Mouse (Mus musculus): ENCODE measurements at regions not wholly inside any gene's neighbourhood (a gene's known extent, or its start where the extent isn't known, plus 50 kb on each side); places are given as distances from the start of the nearest gene placed in this dataset.
A peak's percentile ranks its signal among the peaks of the same experiment; 100 is the strongest.
"Not testable (repeated sequence)": the region's sequence is repeated elsewhere in the genome, so short reads cannot be mapped to it uniquely, and the experiment has no call there.

DNA sequence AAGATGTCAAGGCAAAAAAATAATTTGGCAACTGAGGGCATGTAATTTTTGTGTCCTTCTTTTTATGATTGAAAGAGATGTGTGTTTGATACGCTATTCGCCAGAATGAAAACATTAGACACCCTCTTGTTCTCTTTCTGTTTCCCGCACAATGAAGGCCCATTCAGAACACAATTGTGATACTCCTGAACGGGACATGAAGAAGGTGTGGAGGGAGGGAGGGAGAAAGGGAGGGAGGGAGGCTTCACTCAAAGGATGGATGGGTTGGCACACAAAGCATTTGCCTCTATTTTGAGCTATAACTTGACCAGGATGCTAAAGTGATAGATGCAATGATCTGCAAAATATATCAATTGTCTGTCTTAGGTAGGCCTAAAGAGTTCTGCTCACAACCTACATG lies 132.0 kb upstream of the Kiz start:
- DNase-seq (ENCODE audit: low read depth, low spot score), result no peak

DNA sequence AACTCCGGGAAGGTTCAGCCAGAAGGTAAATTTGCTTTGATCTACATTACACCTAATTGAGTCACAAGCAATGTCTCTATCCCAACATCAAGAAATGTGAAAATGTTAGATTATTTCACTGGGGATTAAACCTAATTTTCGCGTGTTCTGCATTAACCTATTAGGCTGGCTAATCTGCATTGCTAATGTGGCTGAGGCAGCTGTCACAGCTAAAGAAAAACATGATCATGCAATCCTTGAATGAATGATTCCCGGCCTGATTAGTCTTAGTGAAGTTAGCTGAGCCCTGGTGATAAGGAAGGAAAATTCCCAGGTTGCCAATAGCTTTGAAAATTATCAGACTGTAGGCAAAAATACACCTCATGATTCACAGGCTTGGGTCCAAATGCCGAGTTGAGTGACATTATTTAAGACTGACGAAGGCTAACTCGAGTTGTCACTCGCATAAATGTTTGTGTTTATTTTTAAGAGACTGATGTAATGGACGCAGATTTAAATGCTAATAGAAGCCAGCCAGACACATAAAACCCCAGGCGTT lies 131.5 kb upstream of the Kiz start:
- no peak for DNase-seq (ENCODE audit: low read depth, low spot score)

DNA sequence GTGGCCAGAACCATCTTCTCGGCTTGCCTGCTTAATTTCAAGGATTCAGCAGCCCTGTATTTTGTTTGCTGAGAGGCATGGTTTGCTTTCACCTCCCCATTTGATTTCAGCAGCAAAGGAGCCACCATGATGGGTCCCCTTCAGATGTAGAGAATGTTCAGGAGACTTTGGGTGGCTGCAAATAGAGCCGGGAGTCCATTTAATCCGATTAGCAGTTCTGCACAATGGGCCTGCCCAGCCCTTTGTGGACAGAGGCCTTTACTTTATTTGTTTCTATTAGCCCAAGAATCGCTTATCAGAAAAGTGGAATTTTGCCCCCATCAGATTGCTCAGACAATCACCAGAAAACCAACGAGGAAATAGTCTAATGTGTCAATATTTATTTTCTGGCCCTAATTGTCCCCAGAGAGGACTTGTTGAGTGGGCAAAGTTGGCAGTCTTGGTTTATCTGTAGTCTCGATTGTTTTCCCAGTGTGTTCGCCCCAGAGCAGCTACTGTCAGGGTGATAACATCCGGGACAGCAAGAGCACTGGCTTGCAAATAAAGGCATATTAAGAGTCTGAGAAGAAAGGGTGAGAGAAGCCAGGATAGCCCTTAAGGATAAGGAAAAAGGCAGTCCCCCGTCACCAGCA lies 130.6 kb upstream of the Kiz start:
- no peak for DNase-seq (ENCODE audit: low read depth, low spot score)

DNA sequence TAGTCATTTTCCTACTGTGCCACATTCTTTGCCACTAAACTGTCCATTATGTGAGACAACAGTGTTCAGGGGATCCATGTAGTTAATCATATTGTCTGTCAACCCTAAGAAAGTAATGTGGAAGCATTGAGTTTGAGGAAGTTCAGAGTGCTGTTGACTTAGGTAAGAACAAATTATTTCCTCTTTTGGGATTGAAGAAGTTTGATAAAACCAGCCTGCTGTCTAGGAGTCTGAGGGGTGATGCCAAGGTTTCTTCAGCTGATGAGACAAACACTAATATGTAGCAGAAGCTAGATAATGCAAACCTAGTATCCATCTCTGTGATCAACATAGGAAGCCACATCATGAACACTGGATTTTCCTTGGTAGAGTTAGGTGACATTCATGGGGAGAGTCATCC lies 127.0 kb upstream of the Kiz start:
- DNase-seq (ENCODE audit: low read depth, low spot score), result no peak

DNA sequence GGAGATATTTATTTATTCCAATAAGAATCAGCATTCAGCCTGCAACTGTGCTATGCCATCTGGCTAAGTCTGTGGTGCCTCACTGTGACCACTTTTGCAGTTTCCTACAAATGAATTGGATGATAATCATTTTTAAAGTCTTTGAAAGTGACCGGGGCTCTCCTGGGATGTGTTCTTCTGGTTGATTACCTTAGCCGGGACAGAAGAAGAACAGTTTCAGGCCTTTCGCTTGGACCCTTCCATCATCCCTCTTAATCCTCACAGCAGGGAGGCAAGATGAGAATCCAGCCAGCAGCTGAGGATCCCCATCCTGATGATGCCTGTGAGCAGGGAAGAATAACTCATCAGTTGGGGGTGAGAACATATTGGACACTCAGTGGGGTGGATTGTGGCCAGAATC lies 124.6 kb upstream of the Kiz start:
- DNase-seq (ENCODE audit: low read depth, low spot score), result no peak

DNA sequence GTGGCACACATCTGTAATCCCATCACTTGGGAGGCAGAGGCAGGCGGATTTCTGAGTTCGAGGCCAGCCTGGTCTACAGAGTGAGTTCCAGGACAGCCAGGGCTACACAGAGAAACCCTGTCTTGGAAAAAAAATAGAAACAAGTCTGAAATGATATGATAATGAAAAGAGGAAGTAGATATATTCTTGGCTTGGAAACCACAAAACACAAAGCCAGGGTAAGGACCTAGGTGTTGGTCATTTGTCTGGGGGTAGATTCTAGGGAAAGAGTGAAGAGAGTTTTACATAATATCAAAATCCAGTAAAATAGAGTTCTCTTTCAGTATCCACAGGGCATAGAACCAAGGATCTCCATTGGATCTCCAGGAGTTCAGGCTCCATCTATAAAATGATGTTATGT lies 122.8 kb upstream of the Kiz start:
- DNase-seq (ENCODE audit: low read depth, low spot score), result not testable (repeated sequence)

DNA sequence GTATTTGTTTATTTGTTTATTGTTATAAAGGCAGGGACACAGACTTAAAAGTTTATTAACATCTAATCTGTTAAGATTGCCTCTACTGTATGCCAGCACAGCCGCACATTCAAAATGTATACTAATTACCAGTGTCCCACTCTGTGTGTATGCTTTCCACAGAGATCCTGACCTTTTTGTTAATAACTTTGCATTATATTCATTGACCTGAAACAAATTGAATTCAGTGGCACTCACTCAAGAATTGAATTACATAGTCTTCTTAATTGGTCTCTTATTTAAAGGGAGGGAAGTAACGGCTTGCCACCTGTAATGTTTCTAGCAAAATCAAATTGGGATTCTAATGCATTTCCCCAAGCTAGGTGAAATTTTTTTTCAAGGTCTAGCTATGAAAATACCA lies 111.3 kb upstream of the Kiz start:
- DNase-seq (ENCODE audit: low read depth, low spot score), result no peak

DNA sequence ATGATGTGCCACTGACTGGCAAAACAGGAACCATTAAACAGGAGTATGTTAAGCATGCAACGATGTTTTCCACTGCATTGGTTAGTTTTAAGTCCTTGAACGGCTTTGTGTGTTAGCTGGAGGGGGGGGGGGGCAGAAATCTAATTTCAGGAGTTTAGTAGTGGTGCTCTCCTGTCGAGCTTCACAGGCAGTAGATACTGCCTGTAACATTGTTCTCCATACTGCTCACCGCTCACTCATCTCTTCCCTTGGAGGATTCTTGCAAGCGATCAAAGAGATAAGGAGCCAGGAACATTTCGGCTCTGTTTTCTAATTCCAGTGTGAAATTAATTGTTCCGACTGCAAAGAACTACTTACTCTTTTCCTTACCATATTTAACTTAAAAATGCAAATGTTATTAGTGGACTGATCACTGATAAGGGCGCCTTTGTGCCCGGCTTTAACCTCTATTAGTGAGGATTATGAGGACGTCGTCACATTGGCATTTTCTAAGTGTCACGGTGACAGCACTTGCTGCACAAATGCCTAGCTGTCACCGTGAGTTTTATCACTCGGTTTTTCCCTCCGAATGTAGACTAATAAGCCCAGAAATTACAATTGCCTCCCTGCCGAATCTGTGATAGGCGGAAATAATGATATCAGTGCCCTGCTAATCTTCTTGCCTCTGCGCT lies 110.5 kb upstream of the Kiz start:
- DNase-seq (ENCODE audit: low read depth, low spot score), result no peak

DNA sequence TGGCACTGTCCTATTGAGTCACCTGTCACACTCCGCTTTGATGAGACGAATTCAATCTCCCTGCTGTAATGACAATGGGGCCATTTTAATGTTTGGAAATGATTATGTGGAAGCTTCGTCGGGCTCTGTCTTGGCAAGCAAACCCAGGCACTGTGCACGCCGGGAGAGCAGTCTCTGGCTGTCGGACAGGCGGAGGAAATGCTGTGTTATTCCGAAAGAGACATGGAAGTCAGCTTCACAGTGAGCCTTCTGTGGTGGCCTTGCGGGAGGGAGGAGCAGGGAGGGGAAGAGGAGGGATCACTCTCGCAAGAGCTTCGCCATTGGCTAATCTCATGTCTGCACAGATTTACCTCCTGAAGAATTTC lies 110.0 kb upstream of the Kiz start:
- DNase-seq (ENCODE audit: low read depth, low spot score), result no peak

DNA sequence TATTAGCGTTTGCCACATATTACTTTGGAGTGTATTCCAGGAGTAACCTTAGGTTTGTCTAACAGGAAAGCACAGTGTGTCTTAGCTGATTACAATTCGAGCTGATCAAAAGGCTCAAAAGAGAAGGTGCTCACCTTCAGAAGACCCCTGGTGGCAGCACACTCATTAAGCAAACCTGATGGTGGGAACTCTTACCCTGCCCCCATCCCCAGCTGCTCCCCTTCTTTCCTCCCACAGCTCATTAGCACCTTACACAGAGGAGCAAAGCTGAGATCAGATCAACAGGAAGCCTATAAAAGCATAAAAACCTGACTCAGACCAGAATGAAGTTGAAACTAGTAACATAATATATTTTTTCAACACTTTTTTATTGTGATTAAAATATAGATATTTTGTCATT lies 101.7 kb upstream of the Kiz start:
- DNase-seq (ENCODE audit: low read depth, low spot score), result no peak

DNA sequence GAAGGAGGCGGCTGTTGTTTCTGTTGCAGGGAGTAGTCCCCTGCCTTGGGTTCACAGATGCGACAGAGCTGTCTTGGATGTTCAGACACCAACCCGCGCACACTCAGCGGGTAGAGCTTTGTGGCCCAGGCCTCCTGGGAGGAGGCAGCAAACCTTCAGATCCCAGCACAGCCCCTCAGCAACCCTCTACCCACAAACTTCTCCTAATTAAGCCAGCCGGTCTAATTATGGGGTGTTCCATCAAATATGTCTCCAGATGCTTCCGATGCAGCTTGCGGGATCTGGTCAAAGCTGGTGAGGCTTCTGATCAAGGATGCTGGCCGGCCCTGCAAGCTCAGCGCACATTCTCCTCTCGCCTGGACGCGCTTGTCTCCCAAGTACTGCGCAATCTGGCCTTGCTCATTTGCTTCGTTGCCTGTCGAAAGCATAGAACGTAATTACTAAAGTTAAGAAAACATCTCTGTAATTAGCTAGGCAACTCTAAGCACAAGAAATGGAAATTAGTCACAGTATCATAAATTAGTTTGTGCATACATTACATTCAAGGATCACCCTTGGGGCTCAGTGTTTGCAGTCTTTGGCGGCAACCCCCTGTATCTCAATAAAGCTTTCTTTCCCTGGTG lies 92.0 kb upstream of the Kiz start:
- DNase-seq (ENCODE audit: low read depth, low spot score), result no peak

DNA sequence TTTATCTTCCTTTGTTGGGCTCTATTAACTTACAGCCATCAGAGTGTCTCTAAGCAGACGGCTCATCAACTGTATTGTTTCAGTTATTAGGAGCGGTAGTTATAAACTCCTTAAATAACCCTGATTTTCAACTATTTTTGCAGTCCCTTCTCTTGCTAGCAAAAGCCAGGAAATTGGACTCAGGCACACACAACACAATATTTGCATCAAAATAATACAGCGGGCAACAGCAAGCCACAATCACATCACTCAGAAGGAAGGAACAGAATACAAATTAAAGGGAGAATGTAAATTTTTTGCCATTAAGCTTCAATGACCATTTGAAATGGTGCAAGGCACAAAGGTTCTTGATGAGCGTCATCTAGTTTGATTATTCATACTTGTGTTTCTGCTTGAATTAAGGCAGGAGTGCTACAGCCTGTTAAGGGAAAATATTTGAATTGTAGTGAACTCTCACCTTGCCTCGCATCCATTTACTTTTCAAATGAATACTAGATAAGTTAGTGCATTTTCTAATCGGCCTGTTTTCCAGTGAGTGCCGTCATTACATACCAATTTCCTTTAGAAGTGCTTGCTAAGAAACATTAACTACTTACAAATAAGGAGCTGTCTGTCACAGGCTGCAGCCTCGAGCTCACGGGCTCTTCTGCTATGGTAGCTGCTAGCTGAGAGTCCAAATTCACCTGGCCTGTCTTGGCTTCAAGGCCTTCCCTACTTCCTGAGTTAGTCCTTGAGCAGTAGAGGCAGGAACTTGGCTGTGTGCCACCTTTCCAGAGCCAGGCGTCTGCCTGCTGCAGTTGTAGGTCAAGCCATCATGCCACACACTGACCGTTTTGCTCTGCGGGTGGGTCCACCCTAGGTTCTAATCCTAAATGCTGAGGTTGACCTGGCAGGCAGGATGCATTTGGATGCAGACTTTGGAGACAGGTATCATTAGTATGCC lies 91.1 kb upstream of the Kiz start:
- DNase-seq (ENCODE audit: low read depth, low spot score), result no peak

DNA sequence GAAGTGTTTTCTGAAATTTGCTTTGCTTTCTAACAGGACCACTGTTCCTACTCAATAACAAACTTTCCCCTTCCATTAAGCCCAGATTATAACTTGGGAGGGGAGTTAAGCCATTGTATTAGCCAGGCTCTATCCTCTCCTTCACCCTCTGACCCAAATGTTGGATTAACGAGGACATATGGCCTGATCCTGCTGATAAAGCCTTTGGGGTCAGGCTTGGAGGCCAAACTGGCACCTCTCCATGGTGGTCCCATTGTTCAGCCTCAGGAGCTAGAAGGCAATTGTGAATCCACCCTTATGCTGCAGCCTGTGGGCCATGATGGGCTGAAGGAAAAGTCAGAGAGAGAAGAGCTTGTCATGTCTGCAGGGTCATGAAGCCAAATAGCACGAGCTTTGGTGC lies 80.8 kb upstream of the Kiz start:
- DNase-seq (ENCODE audit: low read depth, low spot score), result no peak

DNA sequence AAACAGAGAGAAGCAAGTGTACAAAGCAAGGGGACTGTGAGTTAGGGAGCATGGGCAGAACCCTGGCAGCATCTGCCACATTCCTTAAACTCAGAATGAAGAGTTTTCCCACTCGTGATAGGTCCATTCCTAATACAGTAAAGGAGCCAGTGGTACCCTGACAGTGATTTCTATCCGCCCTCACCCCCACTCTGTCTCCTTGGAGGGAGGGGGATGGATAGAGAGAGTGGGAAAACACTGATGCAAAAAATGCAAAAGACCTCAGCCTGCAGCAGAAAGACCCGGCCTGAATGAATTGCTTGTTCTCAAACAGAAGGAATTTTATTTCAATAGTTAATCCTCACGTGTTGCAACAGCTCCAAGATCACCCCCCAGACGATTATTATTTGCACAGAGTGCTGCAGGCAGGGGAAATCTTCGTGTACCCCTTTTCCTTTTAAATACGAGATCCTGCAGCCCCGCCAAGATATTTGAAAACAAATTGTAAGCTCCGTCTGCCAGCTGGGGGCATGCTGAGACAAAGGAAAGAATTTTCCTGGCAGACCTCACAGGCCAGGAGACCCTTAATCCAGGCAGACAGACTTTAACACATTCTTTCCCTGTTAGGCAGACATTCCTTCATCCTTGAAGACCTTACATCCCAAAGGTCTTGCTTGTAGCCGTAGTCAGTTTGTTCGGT lies 68.4 kb upstream of the Kiz start:
- peak; percentile 42 for DNase-seq (ENCODE audit: low read depth, low spot score)

DNA sequence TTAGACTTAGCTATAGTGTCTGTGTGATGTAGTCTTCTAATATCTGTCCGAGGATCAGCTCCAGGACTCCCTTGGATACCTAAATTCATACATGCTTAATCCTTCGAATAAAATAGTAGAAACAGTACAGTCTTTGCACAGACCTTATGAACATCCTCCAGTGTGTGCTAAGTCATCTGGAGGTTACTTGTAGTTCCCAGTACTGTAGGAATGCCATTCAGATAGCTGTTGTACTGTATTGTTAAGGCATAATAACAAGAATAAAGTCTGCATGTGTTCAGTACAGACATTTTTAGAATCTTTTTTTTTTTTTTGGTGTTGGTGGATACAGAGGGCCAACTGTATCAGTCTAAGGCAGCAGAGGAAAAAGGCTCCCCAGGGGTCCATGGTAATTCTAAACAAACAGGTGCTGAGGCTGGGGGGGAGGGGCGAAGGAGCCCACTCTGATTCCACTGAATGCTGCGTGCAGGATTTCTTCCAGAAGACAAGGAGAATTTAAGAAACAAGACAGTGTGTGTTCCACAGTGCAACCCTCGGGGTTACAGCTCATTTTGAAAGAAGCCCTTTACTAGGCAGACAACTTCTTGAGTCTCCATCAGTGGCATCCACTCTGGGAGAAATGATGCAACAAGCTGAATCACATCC lies 67.7 kb upstream of the Kiz start:
- peak; percentile 15 for DNase-seq (ENCODE audit: low read depth, low spot score)

DNA sequence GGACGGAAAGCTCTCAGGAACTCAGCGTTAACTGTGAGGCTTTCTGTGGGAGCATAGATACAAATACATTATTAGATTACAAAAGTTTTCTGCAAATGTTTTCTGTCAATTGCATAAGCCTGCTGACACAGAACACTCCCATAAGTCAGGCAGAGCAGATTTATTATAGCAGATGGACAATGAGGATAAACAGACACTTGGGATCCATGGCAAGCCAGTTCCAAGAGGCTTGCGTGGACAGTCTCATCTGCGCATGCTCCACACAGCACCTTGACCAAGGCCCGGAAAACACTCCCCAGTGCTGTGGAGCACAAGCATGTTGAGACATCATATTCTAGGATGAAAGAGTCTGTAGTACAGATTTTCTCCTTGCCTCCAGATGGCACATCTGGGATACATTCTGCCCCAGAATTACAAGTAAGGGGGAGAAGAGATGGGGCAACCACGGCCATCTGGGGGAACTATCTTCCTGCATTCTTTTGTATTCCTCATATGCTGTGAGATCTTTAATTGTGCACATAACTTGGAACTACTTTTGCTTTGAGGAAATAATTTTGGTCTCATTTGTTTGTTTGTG lies 62.7 kb upstream of the Kiz start:
- DNase-seq (ENCODE audit: low read depth, low spot score), result no peak

DNA sequence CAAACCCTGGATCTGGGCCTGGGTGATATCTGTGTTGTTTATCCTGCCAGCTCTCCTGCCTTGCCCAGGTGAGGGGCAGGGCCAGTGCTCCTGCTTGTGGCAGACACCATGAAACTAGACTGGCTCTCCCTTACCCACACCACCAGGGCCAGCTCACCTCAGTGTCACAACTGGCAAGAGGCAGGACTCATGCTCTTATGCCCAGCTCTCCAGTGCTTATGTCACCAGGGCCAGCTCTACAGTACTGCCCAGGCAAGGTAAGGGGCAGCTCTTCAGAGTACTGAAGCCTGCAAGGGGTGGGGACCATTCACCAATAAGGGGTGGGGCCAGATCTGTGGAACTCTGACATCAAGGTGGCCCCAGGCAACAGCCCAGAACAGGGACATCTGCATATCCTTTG lies 52.7 kb upstream of the Kiz start:
- DNase-seq (ENCODE audit: low read depth, low spot score), result no peak
